29 mouse cellular contexts compared by ENCODE assay signal in genomic region chr14:51870756-51871155, GRCm38 (mm10). TPM values are rescaled to one million over a fixed set of nuclear protein-coding genes. Genes with fewer than 3 reads are reported as not detected.
DNase-seq lines count a peak whose midpoint lies in the region; ATAC-seq and TF ChIP-seq lines count a peak whose summit lies in the region.
"Had no signal": no experiment of that assay in that cellular context is flagged by ENCODE, and none has a peak within 500 bp of the region (broad histone marks: within the 10 kb centered on the region; RNA-seq: fewer than 3 reads in every experiment).

No protein-coding gene starts in this region.

- no peak for TF ChIP-seq RAD21 in MEL (IDR thresholded peaks at IDR 0.05; ENCODE audit: low read depth, low read length)

- no peaks in the 10 kb centered on the region for H3K79me2 ChIP-seq in MEL (ENCODE audit: control insufficient read depth, insufficient read depth, low read length, poor library complexity)

- H3K9me3 ChIP-seq in liver, postnatal 0 days (ENCODE audit: low read length): no peaks in the 10 kb centered on the region
- no peaks in the 10 kb centered on the region for H3K9me3 ChIP-seq in liver, embryonic 12.5 days (replicated peaks)
- H3K9me3 ChIP-seq in MEL (replicated peaks; ENCODE audit: insufficient read depth, low read length): no peaks in the 10 kb centered on the region
- H3K9me3 ChIP-seq: embryonic facial prominence, embryonic 10.5 days; forebrain, embryonic 12.5 days; heart, embryonic 13.5 days; hindbrain, embryonic 12.5 days; kidney, embryonic 15.5 days; limb, embryonic 13.5 days; liver, embryonic 15.5 days; midbrain, embryonic 12.5 days; neural tube, embryonic 15.5 days had no signal

- TF ChIP-seq EP300 in liver, postnatal 0 days (IDR thresholded peaks at IDR 0.05; ENCODE audit: low read depth): no peak
- TF ChIP-seq EP300 in MEL (IDR thresholded peaks at IDR 0.05; ENCODE audit: low read depth in 1 of 2, low read length in 2 of 2): no peak

- no peak overlapping the region for H3K4me2 ChIP-seq in liver, postnatal 0 days (ENCODE audit: low read depth, low read length)
- no peak overlapping the region for H3K4me2 ChIP-seq in liver, embryonic 12.5 days
- H3K4me2 ChIP-seq: forebrain, embryonic 12.5 days; heart, embryonic 13.5 days; hindbrain, embryonic 12.5 days; kidney, embryonic 15.5 days; limb, embryonic 13.5 days; liver, embryonic 15.5 days; midbrain, embryonic 12.5 days; neural tube, embryonic 15.5 days had no signal

- no peak overlapping the region for H3K9ac ChIP-seq in liver, postnatal 0 days (replicated peaks)
- H3K9ac ChIP-seq in liver, embryonic 12.5 days: no peak overlapping the region
- H3K9ac ChIP-seq in MEL (ENCODE audit: control insufficient read depth, low read depth, low read length, poor library complexity, severe bottlenecking): no peak overlapping the region
- H3K9ac ChIP-seq: forebrain, embryonic 12.5 days; heart, embryonic 13.5 days; hindbrain, embryonic 12.5 days; kidney, embryonic 15.5 days; limb, embryonic 13.5 days; liver, embryonic 15.5 days; midbrain, embryonic 12.5 days; neural tube, embryonic 15.5 days had no signal

- H3K4me3 ChIP-seq in liver, postnatal 0 days (ENCODE audit: low read depth, low read length): no peak overlapping the region
- no peak overlapping the region for H3K4me3 ChIP-seq in liver, embryonic 12.5 days
- no peak overlapping the region for H3K4me3 ChIP-seq in MEL (ENCODE audit: control insufficient read depth in 1 of 2, insufficient read depth in 1 of 2, low read depth in 2 of 2, low read length in 2 of 2)
- H3K4me3 ChIP-seq: embryonic facial prominence, embryonic 10.5 days; forebrain, embryonic 12.5 days; heart, adult 2 months; heart, embryonic 13.5 days; hindbrain, embryonic 12.5 days; kidney, embryonic 15.5 days; limb, embryonic 13.5 days; liver, embryonic 15.5 days; midbrain, embryonic 12.5 days; neural tube, embryonic 15.5 days had no signal

- H3K4me1 ChIP-seq in liver, postnatal 0 days (ENCODE audit: insufficient read depth): no peaks in the 10 kb centered on the region
- H3K4me1 ChIP-seq in liver, embryonic 12.5 days: no peaks in the 10 kb centered on the region
- peaks cover 0 to 8% of the 10 kb centered on the region in 2 experiments; a peak in 2 of 4 replicates for H3K4me1 ChIP-seq in MEL (ENCODE audit: control insufficient read depth in 1 of 2, insufficient read depth in 2 of 2, low read length in 2 of 2)
- H3K4me1 ChIP-seq: embryonic facial prominence, embryonic 10.5 days; forebrain, embryonic 12.5 days; heart, embryonic 13.5 days; hindbrain, embryonic 12.5 days; kidney, embryonic 15.5 days; limb, embryonic 13.5 days; liver, embryonic 15.5 days; midbrain, embryonic 12.5 days; neural tube, embryonic 15.5 days had no signal

- no peak overlapping the region for H3K27ac ChIP-seq in liver, postnatal 0 days (ENCODE audit: low read depth)
- H3K27ac ChIP-seq in liver, embryonic 12.5 days: no peak overlapping the region
- no peak overlapping the region for H3K27ac ChIP-seq in MEL (ENCODE audit: control insufficient read depth, low read depth, low read length)
- H3K27ac ChIP-seq: embryonic facial prominence, embryonic 10.5 days; forebrain, embryonic 12.5 days; heart, adult 2 months; heart, embryonic 13.5 days; hindbrain, embryonic 12.5 days; kidney, embryonic 15.5 days; limb, embryonic 13.5 days; liver, embryonic 15.5 days; midbrain, embryonic 12.5 days; neural tube, embryonic 15.5 days had no signal

- DNase-seq in liver, postnatal 0 days: no peak
- DNase-seq in MEL (ENCODE audit: low read depth, low spot score) (peak; percentile 0), MN1 (ENCODE audit: low spot score) (no peak)
- DNase-seq in adrenal gland, adult 8-10 months: peak; percentile 56
- no peak for DNase-seq in cerebellum, adult 9-11 months
- DNase-seq: cerebellum, adult 11 months; cerebellum, postnatal 10 days; gastrocnemius, postnatal 36 days; heart, adult 2 months; heart, postnatal 14 days; kidney, adult 11 months; kidney, postnatal 4 days; spleen, adult 18-20 months had no signal

- no peak for TF ChIP-seq CTCF in liver, postnatal 0 days (IDR thresholded peaks at IDR 0.05; ENCODE audit: low read depth)
- TF ChIP-seq CTCF in MEL (IDR thresholded peaks at IDR 0.05 in 2 of 3, conservative IDR thresholded peaks at IDR 0.05 in 1 of 3; ENCODE audit: control insufficient read depth in 1 of 3, insufficient read depth in 1 of 3, low read depth in 2 of 3, low read length in 3 of 3, poor library complexity in 1 of 3, severe bottlenecking in 1 of 3): no peak

- ATAC-seq in liver, postnatal 0 days: peak; percentile 94
- no peak for ATAC-seq in liver, embryonic 12.5 days
- ATAC-seq in inflammation-experienced regulatory T-cells, adult 6 months: peak; percentile 17
- ATAC-seq: lung, postnatal 0 days had no signal

- H3K36me3 ChIP-seq in liver, postnatal 0 days (replicated peaks; ENCODE audit: insufficient read depth, low read length): no peaks in the 10 kb centered on the region
- H3K36me3 ChIP-seq in liver, embryonic 12.5 days: no peaks in the 10 kb centered on the region
- no peaks in the 10 kb centered on the region for H3K36me3 ChIP-seq in MEL (ENCODE audit: control insufficient read depth in 1 of 2, insufficient read depth in 2 of 2, low read length in 2 of 2)
- H3K36me3 ChIP-seq: embryonic facial prominence, embryonic 10.5 days; forebrain, embryonic 12.5 days; heart, embryonic 13.5 days; hindbrain, embryonic 12.5 days; kidney, embryonic 15.5 days; limb, embryonic 13.5 days; liver, embryonic 15.5 days; midbrain, embryonic 12.5 days; neural tube, embryonic 15.5 days had no signal

- WGBS in liver, postnatal 0 days (ENCODE audit: insufficient replicate concordance): 55% methylated on average over 2 of the region's 2 CpGs
- WGBS in liver, embryonic 12.5 days (ENCODE audit: insufficient replicate concordance): 52% methylated on average over 2 of the region's 2 CpGs

- no peak for TF ChIP-seq POLR2A in MEL (IDR thresholded peaks at IDR 0.05; ENCODE audit: control insufficient read depth in 1 of 2, insufficient read depth in 1 of 2, low read depth in 1 of 2, low read length in 2 of 2, poor library complexity in 1 of 2)

- no peaks in the 10 kb centered on the region for H3K27me3 ChIP-seq in liver, postnatal 0 days (ENCODE audit: insufficient read depth, low read length)
- H3K27me3 ChIP-seq in liver, embryonic 12.5 days (replicated peaks): no peaks in the 10 kb centered on the region; the same call in 1 of the 2 replicates
- peaks cover 0 to 1% of the 10 kb centered on the region in 2 experiments; a peak in 2 of 4 replicates for H3K27me3 ChIP-seq in MEL (ENCODE audit: control insufficient read depth in 1 of 2, insufficient read depth in 2 of 2, low read length in 2 of 2)
- H3K27me3 ChIP-seq: forebrain, embryonic 12.5 days; hindbrain, embryonic 12.5 days; kidney, embryonic 15.5 days; limb, embryonic 13.5 days; liver, embryonic 15.5 days; midbrain, embryonic 12.5 days; neural tube, embryonic 15.5 days had no signal

TF ChIP-seq in MEL, 35 proteins besides CTCF, POLR2A, EP300 and RAD21 (continues in another document):
- TF ChIP-seq MYB (IDR thresholded peaks at IDR 0.05; ENCODE audit: low read depth, low read length): no peak

RNA-seq across cellular contexts. Expression of gene Mettl17, which starts 13.9 kb away (rescaled TPM):
- polyA plus RNA-seq in liver, postnatal 0 days (2015; fragmentation: Nextera tagmentation; extraction: Ambion mirVana): 9.4 and 10.8 TPM in 2 replicates
- 19.6 and 20.4 TPM in 2 replicates for polyA plus RNA-seq in liver, embryonic 12.5 days (2016; fragmentation: Nextera tagmentation; extraction: Ambion mirVana)
- total RNA-seq in MEL (2012; rRNA removed): 26.1 and 28.3 TPM in 2 replicates
- 10 to 100 TPM in 1 of 2 experiments, not detected in 1; 54.4 TPM for polyA plus RNA-seq in MEL (2012; ENCODE audit: insufficient read depth in 1 of 2, insufficient read length in 2 of 2, low read depth in 1 of 2, low replicate concordance in 2 of 2, missing spikeins in 1 of 2)
- 10 to 100 TPM; 31.5 to 50.1 (median 45.6) TPM for total RNA-seq in adrenal gland, adult 8-10 months (2022)
- 10 to 100 TPM; 26.7 to 75.2 (median 69.3) TPM for polyA plus RNA-seq in inflammation-experienced regulatory T-cells, adult 6 months (2017; shearing (Covaris generic))

RNA-seq across cellular contexts. Expression of gene Ear6, which starts 17.3 kb away (rescaled TPM):
- polyA plus RNA-seq in liver, postnatal 0 days (2015; fragmentation: Nextera tagmentation; extraction: Ambion mirVana): 2.7 and 3.0 TPM in 2 replicates
- 3.6 and 12.0 TPM in 2 replicates for polyA plus RNA-seq in liver, embryonic 12.5 days (2016; fragmentation: Nextera tagmentation; extraction: Ambion mirVana)
- total RNA-seq in MEL (2012; rRNA removed): not detected in 2 replicates
- not detected for polyA plus RNA-seq in MEL (2012; ENCODE audit: insufficient read depth in 1 of 2, insufficient read length in 2 of 2, low read depth in 1 of 2, low replicate concordance in 2 of 2, missing spikeins in 1 of 2)
- total RNA-seq in adrenal gland, adult 8-10 months (2022): not detected
- not detected for polyA plus RNA-seq in inflammation-experienced regulatory T-cells, adult 6 months (2017; shearing (Covaris generic))
- total RNA-seq: gastrocnemius, postnatal 36 days; heart, adult 2 months; heart, postnatal 14 days; left cerebral cortex, postnatal 14 days had no signal
- polyA plus RNA-seq: C2C12; cortical plate, adult 2 months; embryonic facial prominence, embryonic 10.5 days; forebrain, embryonic 12.5 days; heart, adult 2 months; heart, embryonic 13.5 days; hindbrain, embryonic 12.5 days; kidney, embryonic 15.5 days; midbrain, embryonic 12.5 days had no signal

RNA-seq across cellular contexts. Expression of gene Slc39a2, which starts 21.9 kb away (rescaled TPM):
- polyA plus RNA-seq in liver, postnatal 0 days (2015; fragmentation: Nextera tagmentation; extraction: Ambion mirVana): 0.06 and 0.07 TPM in 2 replicates
- 0.06 and 0.11 TPM in 2 replicates for polyA plus RNA-seq in liver, embryonic 12.5 days (2016; fragmentation: Nextera tagmentation; extraction: Ambion mirVana)
- 0.07 TPM in 1 of 2 replicates, not detected in the other for total RNA-seq in MEL (2012; rRNA removed)
- polyA plus RNA-seq in MEL (2012; ENCODE audit: insufficient read depth in 1 of 2, insufficient read length in 2 of 2, low read depth in 1 of 2, low replicate concordance in 2 of 2, missing spikeins in 1 of 2): under 1 TPM in 1 of 2 experiments, not detected in 1; 0.07 TPM
- total RNA-seq in adrenal gland, adult 8-10 months (2022): 1 to 10 TPM in 1 of 4 experiments, under 1 TPM in 3; 0.20 to 1.2 (median 0.66) TPM
- under 1 TPM; 0.29 to 0.40 (median 0.34) TPM for polyA plus RNA-seq in inflammation-experienced regulatory T-cells, adult 6 months (2017; shearing (Covaris generic))

RNA-seq across cellular contexts. Expression of gene Ndrg2, which starts 43.2 kb away (rescaled TPM):
- polyA plus RNA-seq in liver, postnatal 0 days (2015; fragmentation: Nextera tagmentation; extraction: Ambion mirVana): 346 and 352 TPM in 2 replicates
- polyA plus RNA-seq in liver, embryonic 12.5 days (2016; fragmentation: Nextera tagmentation; extraction: Ambion mirVana): 17.0 and 17.3 TPM in 2 replicates
- 11.2 and 17.0 TPM in 2 replicates for total RNA-seq in MEL (2012; rRNA removed)
- polyA plus RNA-seq in MEL (2012; ENCODE audit: insufficient read depth in 1 of 2, insufficient read length in 2 of 2, low read depth in 1 of 2, low replicate concordance in 2 of 2, missing spikeins in 1 of 2): 10 to 100 TPM in 1 of 2 experiments, not detected in 1; 48.6 TPM
- total RNA-seq in adrenal gland, adult 8-10 months (2022): 100 to 1,000 TPM; 209 to 364 (median 285) TPM
- 10 to 100 TPM in 2 of 3 experiments, 1 to 10 TPM in 1; 9.3 to 31.1 (median 21.3) TPM for polyA plus RNA-seq in inflammation-experienced regulatory T-cells, adult 6 months (2017; shearing (Covaris generic))

RNA-seq across cellular contexts. Expression of gene Tppp2, which starts 47.5 kb away (rescaled TPM):
- not detected in 2 replicates for polyA plus RNA-seq in liver, postnatal 0 days (2015; fragmentation: Nextera tagmentation; extraction: Ambion mirVana)
- not detected in 2 replicates for polyA plus RNA-seq in liver, embryonic 12.5 days (2016; fragmentation: Nextera tagmentation; extraction: Ambion mirVana)
- not detected in 2 replicates for total RNA-seq in MEL (2012; rRNA removed)
- polyA plus RNA-seq in MEL (2012; ENCODE audit: insufficient read depth in 1 of 2, insufficient read length in 2 of 2, low read depth in 1 of 2, low replicate concordance in 2 of 2, missing spikeins in 1 of 2): not detected
- total RNA-seq in adrenal gland, adult 8-10 months (2022): not detected
- polyA plus RNA-seq in inflammation-experienced regulatory T-cells, adult 6 months (2017; shearing (Covaris generic)): not detected
- total RNA-seq: gastrocnemius, postnatal 36 days; heart, adult 2 months; heart, postnatal 14 days; left cerebral cortex, postnatal 14 days; megakaryocyte, adult 5-6 weeks had no signal
- polyA plus RNA-seq: C2C12; cortical plate, adult 2 months; embryonic facial prominence, embryonic 10.5 days; forebrain, embryonic 12.5 days; heart, embryonic 13.5 days; hindbrain, embryonic 12.5 days; kidney, embryonic 15.5 days; limb, embryonic 13.5 days; liver, embryonic 15.5 days; lung, postnatal 0 days; midbrain, embryonic 12.5 days; neural tube, embryonic 15.5 days had no signal

Comparison
In these comparisons a context has a peak if more than half of its experiments do, and no peak if none do; other contexts are left out.
1. DNase-seq: peak in MEL (single experiment) and adrenal gland, adult 8-10 months (single experiment); none in liver, postnatal 0 days (single experiment), MN1 (single experiment) and cerebellum, adult 9-11 months (single experiment).